Mouse (Mus musculus) liver (tissue): ENCODE results near the gene Thbs4.
"Not testable (repeated sequence)": the region's sequence is repeated elsewhere in the genome, so short reads cannot be mapped to it uniquely, and the experiment has no call there.

ENCODE experiments used
- DNase-seq: peaks from one replicate; pipeline ENCODE4 v3.0.0-alpha.2; 2020; ENCODE audit warnings: mixed read lengths

Thbs4 gene

DNA sequence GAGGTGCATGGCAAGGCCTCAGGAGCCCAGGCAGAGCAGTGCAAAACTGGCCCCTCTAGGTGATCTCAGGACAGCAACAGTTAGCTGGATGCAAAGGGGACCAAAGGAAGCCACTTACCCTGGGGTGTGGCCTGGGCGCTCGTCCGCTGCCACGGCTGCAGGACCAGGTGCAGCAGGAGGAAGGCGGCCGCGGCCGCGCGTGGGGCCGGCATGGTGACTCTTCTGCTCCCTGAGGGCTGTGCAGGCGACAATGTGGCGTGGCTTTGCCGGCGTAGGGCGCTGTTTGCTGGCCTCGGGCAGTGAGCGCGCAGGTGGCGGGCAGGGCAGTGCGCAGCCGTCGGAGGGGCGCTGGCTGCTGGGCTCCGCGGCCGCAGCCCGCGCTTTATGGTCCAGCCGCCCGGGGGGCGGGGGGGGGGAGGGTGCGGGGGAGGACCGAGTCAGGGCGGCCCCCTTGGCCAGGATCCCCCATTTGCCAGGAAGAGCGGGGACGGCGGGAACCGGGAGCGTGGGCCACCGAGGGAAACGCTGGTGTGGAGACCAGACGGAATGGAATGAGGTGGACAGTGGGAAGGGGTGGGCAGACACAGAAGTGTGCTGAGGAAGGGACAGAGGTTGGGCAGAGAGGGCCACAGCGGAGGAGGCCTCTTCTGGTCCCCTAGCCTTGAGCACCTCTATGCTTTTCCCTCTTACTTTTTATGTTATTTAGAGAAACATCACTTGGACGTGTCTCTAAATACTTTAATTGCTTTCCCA, at the start of gene Thbs4:
Gene Thbs4, minus strand, starts transcription at position 357 of the 753 bp plus-strand sequence.
- peak; percentile 9 for DNase-seq

DNA sequence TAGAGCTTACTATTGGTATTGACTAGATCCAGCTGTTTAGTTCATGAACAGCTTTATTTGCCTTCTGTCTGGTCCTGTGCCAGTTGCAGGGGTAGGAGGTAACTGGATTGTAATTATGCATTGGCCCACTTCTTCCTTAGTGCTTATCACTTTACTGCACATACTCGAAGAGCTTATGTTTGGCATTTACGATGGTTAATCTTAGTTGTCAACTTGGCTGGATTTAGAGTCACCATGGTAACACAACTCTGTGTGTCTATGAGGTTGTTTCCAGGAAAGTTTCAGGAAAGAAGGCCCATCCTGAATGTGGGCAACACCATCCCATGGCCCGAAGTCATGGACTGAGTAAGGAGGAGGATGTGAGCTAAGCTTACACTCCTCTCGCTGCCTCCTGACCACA, 38.5 kb upstream of the Thbs4 start:
- no peak for DNase-seq

DNA sequence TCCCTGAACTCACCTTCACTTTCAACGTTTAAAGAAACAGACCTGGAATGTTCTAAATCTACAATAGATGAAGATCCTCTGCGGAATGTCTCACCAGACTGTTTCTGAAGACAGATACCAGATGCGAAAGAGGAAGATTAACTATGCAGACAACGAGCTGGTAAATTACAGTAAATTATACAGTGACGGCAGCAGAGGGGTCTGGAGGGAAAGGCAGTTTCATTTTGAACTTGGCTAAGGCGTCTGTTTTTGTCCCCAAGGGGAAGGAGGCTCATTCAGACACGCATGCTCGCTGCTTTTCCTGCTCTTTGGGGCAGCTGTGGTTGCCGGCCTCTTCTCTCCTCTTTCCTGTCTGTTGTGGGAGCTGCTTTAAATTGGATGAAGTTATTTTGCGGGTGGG, 34.2 kb upstream of the Thbs4 start:
- DNase-seq = peak; percentile 4

DNA sequence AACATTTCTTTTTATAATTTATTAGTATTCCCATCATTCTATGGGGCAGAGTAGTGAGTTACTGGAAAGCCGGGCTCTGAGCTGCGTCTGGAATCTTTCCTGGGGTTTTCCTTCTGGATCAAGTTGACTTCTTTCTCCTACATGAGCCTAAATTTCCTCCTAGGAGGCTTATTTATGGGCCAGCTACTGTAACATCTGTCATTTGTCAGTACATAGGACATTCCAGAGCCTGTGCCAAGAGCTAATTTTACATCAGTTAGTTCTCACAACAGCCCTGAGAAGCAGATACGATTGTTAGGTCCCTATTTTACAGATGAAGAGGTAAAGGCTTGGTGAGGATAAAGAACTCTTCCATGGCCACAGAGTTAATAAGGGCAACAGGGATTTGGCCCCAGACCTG, 22.7 kb upstream of the Thbs4 start:
- no peak for DNase-seq

DNA sequence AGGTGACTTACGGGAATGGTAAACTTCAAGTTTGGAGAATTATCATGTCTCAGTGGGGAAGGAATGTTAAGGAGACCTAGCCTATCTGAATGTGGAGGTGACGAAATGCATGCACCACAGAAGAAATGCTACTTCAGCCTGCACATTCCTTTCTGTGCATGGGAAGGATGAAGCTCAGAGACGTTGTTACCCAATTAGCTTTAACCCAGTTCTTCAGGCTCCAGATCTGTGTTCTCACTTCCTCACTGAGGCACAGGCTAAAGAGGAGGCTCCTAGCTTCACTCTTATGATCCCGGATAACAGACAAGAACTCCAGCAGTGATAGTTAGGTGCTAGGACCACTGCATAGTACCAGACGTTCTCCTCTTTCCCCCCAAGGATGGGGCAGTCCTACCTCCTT, 21.7 kb upstream of the Thbs4 start:
- no peak for DNase-seq

DNA sequence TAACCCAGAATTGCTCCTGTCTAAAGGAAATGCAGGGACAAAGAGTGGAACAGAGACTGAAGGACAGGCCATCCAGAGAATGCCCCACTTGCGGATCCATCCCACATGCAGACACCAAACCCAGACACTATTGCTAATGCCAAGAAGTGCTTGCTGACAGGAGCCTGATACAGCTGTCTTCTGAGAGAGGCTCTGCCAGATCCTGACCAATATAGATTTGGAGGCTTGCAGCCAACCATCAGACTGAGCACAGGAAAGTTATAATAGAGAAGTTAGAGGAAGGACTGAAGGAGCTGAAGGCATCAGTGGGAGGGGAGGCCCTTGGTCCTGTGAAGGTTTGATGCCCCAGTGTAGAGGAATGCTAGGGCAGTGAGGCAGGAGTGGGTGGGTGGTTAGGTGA, 16.0 kb upstream of the Thbs4 start:
- DNase-seq = not testable (repeated sequence)

DNA sequence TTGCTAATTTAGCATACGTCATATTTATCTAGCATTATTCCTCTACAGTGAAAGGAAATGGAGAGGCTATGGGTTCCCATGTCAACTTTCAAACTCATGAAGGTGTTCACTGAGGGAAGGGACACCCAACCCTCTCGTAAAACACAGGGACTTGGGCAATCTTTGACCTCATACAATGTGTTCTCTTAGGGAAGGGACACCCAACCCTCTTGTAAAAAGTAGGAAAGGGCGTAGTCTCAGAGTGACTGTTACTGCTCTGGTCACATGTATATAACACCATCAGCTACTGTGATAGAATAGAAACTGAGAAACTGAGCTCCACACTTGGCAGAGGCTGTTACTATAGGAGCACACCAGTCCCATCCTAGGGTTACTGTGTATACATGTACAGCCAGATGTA, 13.2 kb upstream of the Thbs4 start:
- DNase-seq = no peak

DNA sequence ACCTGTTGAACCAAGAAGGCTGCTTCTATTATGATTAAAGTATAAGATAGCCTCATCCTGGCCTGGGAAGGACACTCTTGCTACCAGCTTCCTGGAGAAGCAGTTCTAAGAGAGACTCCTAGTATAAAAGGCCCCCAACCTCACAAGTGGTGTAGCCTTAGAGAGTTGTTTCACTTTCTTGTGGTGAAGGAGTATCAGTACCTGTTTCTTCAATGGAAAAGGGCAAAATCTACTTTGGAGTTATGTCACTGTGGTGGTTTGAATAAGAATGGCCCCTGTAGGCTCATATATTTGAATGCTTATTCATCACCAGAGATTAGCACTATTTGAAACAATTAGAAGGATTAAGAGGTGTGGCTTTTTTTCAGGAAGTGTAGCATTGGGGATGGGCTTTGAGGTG, 12.2 kb upstream of the Thbs4 start:
- no peak for DNase-seq

DNA sequence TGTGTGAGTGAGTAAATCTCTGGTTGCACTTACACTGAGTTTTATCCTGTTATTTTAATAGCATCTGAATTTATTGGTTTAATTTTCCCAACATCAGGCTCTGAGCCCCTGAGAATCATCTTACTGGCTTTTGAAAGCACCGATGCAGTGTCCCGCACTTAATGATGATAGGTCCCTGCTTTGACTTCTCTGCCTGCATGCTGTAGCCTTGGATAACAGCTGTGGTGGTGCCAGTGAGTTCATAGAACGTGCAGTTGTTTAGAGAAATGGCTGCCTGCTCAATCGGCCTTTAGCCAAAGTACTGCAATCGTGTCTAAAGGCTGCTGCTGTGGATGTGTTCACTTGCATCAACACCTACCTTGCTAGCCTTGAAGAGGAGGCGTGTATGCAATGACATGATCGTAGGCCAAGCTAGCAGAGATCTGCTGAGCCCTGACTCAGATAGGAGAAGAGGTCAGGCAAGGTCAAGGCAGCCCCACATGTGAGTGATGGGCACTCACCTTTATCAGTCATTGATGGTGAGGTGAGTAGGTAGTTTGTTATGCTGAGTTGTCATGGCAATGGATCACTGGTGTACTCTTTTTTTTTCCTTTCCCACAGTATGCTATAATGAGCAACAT, 4.8 kb upstream of the Thbs4 start:
- no peak for DNase-seq

DNA sequence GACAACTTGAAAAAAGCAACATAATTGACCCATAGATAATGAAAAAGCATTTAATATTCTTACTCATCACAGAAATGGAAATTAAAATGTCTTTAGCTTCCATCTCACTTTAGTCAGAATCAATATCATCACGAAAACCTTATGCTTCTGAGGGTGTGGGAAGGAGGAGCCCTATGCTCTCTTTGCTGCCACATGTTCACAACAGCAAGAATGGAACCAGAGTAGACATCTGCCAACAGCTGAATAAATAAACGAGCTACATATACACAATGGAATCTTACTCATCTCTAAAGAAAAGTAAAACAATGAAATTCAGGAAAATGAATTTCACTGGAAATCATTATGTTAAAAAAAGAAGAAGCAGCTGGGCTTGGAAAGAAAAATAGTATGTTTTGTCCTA, 4.2 kb upstream of the Thbs4 start:
- DNase-seq = no peak

DNA sequence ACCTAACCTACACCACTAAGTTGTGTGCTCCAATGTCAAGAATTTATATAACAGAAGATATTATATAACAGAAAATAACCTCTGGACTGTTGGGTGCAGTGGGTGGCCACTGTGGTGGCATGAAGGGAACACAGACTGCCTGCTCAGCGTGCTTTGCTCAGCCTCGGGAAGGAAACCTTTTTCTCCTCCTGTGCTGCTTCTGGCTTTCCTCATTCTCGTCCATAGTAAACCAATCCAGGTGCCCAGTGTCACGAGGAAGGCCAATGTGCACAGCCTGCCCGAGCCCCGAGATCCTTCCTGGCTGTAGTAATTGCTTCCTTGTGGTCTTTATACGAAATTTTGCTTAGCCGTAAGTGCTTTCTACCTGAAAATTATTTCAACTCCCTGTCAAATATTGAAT, 982 bp downstream of the Thbs4 start:
- no peak for DNase-seq

DNA sequence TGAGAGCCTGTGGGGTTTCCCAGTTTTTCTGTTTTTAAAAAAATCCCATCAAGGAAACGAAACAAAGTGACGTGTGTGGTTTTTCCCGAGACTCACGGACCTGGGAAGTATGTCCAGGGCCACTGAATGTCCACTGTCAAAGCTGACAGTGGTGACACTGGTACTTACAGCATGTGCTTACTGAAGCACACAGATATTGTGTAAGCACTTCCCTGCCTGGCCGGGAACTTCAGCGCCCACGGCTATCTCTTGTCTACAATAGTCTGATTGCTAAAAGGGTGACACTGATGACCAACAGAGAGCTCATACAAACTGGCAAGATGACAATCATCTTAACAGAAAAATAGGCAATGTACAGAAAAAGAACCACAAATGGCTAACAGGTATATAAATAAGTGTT, 3.1 kb downstream of the Thbs4 start:
- no peak for DNase-seq

DNA sequence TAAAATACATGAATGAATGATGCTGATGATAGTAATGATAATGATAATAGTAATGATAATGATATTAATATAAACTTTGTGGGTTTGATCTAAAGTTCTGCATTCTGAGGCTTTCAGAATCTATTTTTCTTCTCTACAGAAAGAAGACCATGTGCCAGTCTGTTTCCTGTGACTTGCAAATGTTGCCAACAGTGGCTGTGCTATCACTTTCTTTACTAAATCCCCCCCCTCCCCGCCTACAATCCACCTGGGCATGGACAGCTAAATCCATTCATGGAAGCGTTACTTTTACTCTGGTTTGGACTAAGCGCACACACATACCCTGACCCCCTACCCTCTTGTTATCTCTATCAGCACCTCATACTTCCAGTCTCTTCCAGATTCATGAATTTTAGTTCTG, 10.3 kb downstream of the Thbs4 start:
- no peak for DNase-seq

DNA sequence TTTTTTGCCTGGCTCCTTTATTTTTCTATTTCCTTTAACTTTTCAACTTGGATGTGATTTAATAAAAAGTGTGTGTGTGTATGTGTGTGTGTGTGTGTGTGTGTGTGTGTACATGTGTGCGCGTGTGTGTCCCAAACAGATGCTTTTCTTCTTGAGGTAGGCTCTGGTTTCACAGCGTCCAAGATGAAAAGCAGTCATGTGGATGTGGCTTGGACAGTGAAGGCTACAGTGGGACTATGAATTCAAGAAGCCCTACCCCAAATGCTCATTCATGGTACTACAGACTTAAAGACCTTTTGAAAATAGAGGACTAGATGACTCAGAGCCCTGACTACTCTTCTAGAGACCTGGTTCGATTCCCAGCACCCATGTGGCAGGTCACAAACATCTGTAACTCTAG, 11.1 kb downstream of the Thbs4 start:
- DNase-seq = no peak

DNA sequence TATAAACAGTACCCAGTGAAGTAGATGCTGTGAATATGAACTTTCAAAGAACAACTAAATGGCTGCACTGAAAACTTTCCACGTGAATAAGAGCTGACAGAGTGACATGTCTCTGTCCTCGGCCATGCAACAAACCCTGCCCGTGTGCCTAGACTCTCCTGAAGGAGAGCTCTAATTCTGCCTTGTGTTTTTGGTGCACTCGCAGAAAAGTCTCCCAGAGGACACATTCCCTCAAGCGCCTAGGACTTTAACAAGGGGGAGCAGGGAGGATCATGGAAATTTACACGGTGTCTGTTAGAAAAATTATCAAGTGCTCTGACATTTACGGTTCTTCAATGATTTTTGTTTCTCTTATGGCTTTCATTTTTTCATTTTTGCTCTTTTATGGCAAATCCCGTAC, 13.7 kb downstream of the Thbs4 start:
- no peak for DNase-seq

DNA sequence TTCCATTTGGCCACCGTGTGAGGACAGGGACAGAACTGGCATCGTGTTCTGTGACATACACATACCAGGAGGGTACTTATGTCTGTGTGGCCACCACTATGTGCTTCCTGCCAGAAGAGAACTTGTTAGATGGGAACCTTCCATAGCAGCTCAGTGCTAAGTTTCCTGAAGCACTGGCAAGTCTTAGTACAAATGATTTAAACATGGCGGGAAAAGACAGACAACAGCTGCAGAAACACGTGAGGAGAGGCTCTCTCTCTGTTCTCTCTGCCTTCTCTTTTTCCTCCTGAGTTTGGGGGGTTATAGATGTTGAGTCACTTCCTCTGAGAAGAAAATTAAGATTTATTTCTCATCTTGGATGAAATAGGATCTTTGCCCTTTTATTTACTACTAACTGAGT, 14.5 kb downstream of the Thbs4 start:
- no peak for DNase-seq

DNA sequence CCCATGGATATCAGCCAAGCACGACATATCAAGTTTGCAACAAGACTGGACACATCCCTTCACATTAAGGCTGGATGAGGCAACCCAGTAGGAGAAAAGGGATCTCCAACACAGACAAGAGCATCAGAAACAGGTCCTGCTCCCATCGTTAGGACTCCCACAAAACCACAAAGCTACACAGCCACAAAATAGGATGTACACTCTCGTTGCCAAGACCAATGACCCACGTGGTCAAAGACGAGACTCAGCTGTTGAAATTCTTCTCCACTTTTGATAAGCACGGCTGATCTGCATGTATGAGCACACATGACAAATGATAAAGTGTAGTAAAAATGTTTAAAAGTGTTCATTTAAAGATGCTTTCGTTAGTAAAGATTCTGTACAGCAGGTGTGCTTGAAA, 16.0 kb downstream of the Thbs4 start:
- DNase-seq = no peak

DNA sequence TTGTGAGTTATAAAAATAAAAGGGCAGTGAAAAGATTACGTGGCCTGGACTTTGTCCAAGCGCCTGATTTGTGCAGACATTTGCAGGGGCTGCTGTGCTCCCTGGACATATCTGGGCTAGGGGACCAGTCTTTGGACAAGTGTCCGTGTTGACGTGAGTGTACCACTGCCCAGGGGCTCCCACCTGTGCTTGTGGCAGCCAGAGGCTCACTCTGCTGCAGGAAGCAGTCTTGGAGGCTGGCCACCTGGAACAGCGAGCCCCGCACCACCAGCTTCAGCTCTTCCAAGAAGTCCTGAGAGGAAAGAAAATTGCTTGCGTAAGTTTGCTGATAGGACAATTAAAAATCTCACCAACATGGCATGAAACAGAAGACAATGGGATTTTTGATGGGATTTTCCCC, 18.7 kb downstream of the Thbs4 start:
- DNase-seq = no peak

DNA sequence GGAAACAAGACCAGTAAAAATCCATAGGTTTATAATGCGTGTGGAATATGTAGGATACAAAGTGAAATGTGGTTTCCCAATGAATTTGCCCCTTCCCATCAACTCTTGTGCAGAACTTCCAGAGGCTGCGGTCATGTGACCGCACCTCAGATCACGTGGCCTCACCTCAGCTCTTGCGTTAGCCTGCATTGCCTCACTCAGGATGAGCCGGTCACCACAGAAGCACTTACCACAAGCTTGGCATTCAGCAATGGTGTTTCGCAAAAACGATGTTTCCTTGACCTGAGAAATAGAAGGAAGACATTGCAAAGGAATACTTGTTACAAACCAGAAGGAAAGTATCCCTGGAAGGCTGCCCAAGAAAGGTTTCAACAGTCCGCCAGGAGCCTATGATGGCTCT, 19.7 kb downstream of the Thbs4 start:
- DNase-seq = no peak

DNA sequence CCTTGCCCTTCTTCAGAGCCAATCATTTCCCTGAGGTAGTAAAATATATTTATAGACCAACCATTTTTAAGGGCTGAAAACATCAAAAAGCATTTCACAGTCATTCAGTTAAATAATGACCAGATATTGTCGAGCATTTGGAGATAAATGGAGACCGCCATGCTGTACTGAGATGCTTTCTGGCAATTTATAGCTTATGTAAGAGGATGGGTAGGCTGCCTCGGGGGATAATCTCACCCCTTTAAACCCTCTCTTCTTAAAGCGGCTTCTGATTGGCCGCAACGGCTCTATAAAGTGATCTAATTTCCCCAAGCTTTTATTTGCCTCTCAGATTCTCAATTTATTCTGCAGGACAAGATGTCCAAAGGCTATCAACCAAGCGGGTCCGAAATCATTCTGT, 22.1 kb downstream of the Thbs4 start:
- no peak for DNase-seq

DNA sequence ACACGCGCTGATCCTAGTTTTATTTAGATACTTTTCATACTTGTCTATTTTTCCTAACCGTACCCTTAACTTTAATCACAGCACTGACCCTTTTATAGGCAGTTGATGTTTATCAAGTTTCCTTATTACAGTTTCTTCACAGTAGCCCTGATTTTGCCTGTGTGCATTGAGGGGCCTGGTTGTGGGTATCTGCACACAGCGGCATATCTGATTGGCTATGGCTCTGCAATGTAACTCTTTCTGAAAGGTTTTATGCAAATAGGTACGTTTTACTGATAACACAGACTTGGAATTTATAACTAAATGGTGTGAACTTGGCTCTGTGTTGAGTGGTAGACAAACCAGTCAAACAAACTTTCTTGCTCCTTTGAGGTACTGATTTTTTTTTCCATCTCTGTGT, 23.1 kb downstream of the Thbs4 start:
- DNase-seq = no peak

DNA sequence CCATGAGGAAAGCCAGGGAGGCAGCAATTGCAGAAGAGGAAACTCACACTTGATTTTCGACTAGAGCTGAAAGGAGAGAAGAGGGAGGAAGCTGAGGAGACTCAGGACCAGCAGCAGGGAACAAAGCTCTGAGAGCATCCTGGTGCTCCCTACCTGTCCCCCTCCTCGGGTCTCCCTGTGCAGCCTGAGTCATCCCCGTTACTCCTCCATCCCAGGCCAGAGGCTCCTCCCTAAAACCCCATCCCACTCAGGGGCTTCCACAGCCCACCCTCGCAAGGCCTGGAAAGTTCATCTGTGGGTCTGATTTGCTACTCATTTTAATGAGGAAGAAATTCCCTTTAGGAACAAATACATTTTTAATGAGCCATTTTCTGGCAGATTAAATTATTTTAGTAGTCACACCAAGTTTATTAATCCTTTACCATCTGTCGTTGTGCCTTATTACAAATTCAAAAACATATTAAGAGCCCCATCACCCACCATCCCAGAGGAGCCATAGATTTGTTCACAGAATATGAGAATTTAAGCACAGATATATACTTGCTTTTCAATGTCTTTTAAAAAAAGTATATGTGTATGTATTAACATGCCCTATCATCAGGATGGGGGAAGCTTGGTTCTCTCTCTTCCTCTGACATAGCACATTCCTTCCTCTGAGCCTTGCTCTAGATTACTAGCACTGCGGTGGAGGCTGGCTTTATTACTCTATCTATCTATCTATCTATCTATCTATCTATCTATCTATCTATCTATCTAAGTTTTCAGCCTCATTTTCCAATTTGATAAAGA, 29.0 kb downstream of the Thbs4 start:
- DNase-seq = no peak

DNA sequence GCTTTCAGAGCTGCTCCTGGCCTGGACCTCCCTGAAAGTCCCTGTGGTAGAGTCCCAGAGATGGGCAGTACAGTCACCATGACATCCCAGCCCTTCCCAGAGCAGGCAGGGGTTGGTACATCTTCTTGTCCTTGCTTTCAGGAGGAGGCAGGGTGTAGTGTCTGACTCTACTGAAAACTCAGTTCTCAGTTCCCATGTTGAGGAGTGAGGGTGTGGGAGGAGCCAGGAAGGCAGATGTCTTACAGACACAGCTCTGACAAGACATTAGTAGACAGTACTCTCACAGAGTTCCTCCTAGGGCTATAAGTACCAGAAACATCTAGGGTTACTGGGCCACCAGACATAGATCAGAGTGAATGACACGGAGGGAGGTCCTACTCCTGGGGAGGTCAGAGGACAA, 32.3 kb downstream of the Thbs4 start:
- no peak for DNase-seq

DNA sequence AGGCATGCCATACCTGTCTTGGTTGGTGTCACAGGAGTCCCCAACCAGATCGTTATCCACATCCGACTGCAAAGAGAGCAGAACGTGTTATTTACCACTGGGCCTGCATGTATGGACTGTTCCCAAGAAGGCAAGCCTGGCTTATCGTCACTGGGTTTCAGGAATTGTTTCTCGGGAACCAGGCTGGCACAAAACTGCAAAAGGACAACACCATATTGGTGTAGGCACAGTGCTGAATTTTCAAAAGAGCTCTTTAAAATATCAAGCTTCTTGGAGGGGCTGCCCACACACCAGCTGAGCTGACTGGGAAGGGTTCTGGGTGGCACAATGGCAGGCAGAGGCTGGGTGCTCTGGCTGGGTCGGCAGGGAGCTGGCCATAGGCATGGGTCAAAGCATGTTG, 34.1 kb downstream of the Thbs4 start:
- no peak for DNase-seq
